Mouse (Mus musculus) midbrain, postnatal 0 days (tissue): ENCODE measurements around the gene Htra1. TPM values are rescaled to one million over a fixed set of nuclear protein-coding genes. Genes with fewer than 3 reads are reported as not detected.
A peak's percentile ranks its signal among the peaks of the same experiment; 100 is the strongest.

Experiments
- ATAC-seq: fragments of 200-750 bp; cut with Nextera tagmentation; 2 replicates; pipeline ENCODE4 v1.8.0; 2017; ENCODE audit warnings: moderate number of reproducible peaks, mild to moderate bottlenecking, moderate TSS enrichment, moderate library complexity; ENCODE audit not compliant: low FRiP score
- DNase-seq: peaks from one replicate; pipeline ENCODE4 v3.0.0-alpha.2; 2015; ENCODE audit warnings: low spot score
- H3K27ac ChIP-seq: fragments of 300-500 bp; sonication (generic); 2 replicates; pipeline ENCODE4 v1.5.1; 2014; ENCODE audit warnings: low read depth, mild to moderate bottlenecking, low read length, mixed read lengths
- H3K27me3 ChIP-seq: fragments of 300-500 bp; sonication (generic); 2 replicates; pipeline ENCODE4 v1.6.1; 2014; ENCODE audit warnings: low read length, control low read depth, mixed read lengths; ENCODE audit not compliant: insufficient read depth
- H3K36me3 ChIP-seq: fragments of 300-500 bp; sonication (generic); 2 replicates; pipeline ENCODE4 v1.6.1; 2014; ENCODE audit warnings: low read length, control low read depth, mixed read lengths; ENCODE audit not compliant: insufficient read depth
- H3K4me1 ChIP-seq: fragments of 300-500 bp; sonication (generic); 2 replicates; pipeline ENCODE4 v1.6.1; 2014; ENCODE audit warnings: mild to moderate bottlenecking, control low read depth, antibody characterized with exemption, low read length, mixed read lengths; ENCODE audit not compliant: insufficient read depth
- H3K4me2 ChIP-seq: fragments of 300-500 bp; sonication (generic); 2 replicates; pipeline ENCODE4 v1.6.1; 2014; ENCODE audit warnings: low read depth, mild to moderate bottlenecking, low read length, mixed read lengths; ENCODE audit not compliant: poor library complexity, severe bottlenecking
- H3K4me3 ChIP-seq: fragments of 300-500 bp; sonication (generic); 2 replicates; pipeline ENCODE4 v1.5.1; 2014; ENCODE audit warnings: low read depth, mild to moderate bottlenecking, low read length, moderate library complexity
- H3K9ac ChIP-seq: fragments of 300-500 bp; sonication (generic); replicated peaks from 2 replicates; pipeline ENCODE4 v1.6.1; 2014; ENCODE audit warnings: mild to moderate bottlenecking, low read length, moderate library complexity, mixed read lengths; ENCODE audit not compliant: poor library complexity, severe bottlenecking
- H3K9me3 ChIP-seq: fragments of 300-500 bp; sonication (generic); 2 replicates; pipeline ENCODE4 v1.6.1; 2016; ENCODE audit warnings: low read length, control low read depth
- CTCF ChIP-seq: IDR thresholded peaks from 2 replicates; pipeline ENCODE4 v1.5.1; 2016; ENCODE audit warnings: antibody characterized with exemption, mild to moderate bottlenecking
- WGBS: fragments of 180-500 bp; shearing (Covaris S2); extraction: QIAGEN DNeasy Blood & Tissue Kit; methylation state at CpG from one replicate; pipeline ENCODE4 v1.1.7; 2014; 5-methylcytosine and 5-hydroxymethylcytosine counted together
- polyA plus RNA-seq: library from polyadenylated mRNA; unstranded; fragments of >200 nt; fragmentation: Nextera tagmentation; extraction: Ambion mirVana; gene quantifications from 2 replicates; pipeline ENCODE4 v1.2.1, GENCODE M21; 2015
- total RNA-seq: library from RNA; depleted of rRNA; stranded (reverse); fragments of >200 nt; gene quantifications from 2 replicates; pipeline ENCODE4 v1.2.3, GENCODE M21; 2014

Htra1 gene
- total and polyA plus RNA-seq, 2 experiments from 2014 or later = 31.8 to 32.9 TPM

GRCm38 (mm10) chr7:130903505-130904074 is 32.3 kb upstream of the Htra1 start:
- no peaks in the 10 kb centered on the region for H3K9me3 ChIP-seq
- H3K27me3 ChIP-seq = no peaks in the 10 kb centered on the region
- no peak for DNase-seq
- no peaks in the 10 kb centered on the region for H3K4me1 ChIP-seq
- WGBS = 92% methylated on average over 16 of the region's 16 CpGs
- peaks cover 22% of the 10 kb centered on the region; the same call in 1 of the 2 replicates for H3K36me3 ChIP-seq
- TF ChIP-seq CTCF = no peak
- H3K27ac ChIP-seq = no peak overlapping the region
- no peak overlapping the region for H3K4me2 ChIP-seq
- no peak overlapping the region for H3K9ac ChIP-seq
- no peak for ATAC-seq
- H3K4me3 ChIP-seq = no peak overlapping the region

GRCm38 (mm10) chr7:130904571-130905365 is 31.1 kb upstream of the Htra1 start:
- H3K27ac ChIP-seq = no peak overlapping the region
- TF ChIP-seq CTCF = no peak

GRCm38 (mm10) chr7:130910841-130911240 is 25.1 kb upstream of the Htra1 start:
- ATAC-seq = no peak
- H3K27ac ChIP-seq = no peak overlapping the region
- H3K4me1 ChIP-seq = no peaks in the 10 kb centered on the region
- H3K27me3 ChIP-seq = no peaks in the 10 kb centered on the region
- no peak for DNase-seq
- H3K9me3 ChIP-seq = no peaks in the 10 kb centered on the region
- H3K4me2 ChIP-seq = no peak overlapping the region
- WGBS = 94% methylated on average over 14 of the region's 14 CpGs
- TF ChIP-seq CTCF = no peak
- H3K36me3 ChIP-seq = peaks cover 8% of the 10 kb centered on the region
- H3K4me3 ChIP-seq = no peak overlapping the region
- no peak overlapping the region for H3K9ac ChIP-seq

More at GRCm38 (mm10) chr7:130904571-130905365, 31.1 kb upstream of the Htra1 start:
- no peaks in the 10 kb centered on the region for H3K4me1 ChIP-seq
- no peak overlapping the region for H3K4me3 ChIP-seq
- no peak for ATAC-seq
- DNase-seq = no peak
- H3K4me2 ChIP-seq = no peak overlapping the region
- 93% methylated on average over 13 of the region's 13 CpGs for WGBS
- peaks cover 22% of the 10 kb centered on the region; the same call in 1 of the 2 replicates for H3K36me3 ChIP-seq
- no peaks in the 10 kb centered on the region for H3K27me3 ChIP-seq
- no peaks in the 10 kb centered on the region for H3K9me3 ChIP-seq
- H3K9ac ChIP-seq = no peak overlapping the region

- H3K4me1 ChIP-seq = no peaks in the 10 kb centered on the region
- peak; percentile 89 for TF ChIP-seq CTCF
- no peaks in the 10 kb centered on the region for H3K27me3 ChIP-seq
- H3K9ac ChIP-seq = no peak overlapping the region
- no peaks in the 10 kb centered on the region for H3K9me3 ChIP-seq
- 43% methylated on average over 5 of the region's 5 CpGs for WGBS
- no peak overlapping the region for H3K4me3 ChIP-seq
- ATAC-seq = no peak
- H3K4me2 ChIP-seq = no peak overlapping the region
- DNase-seq = peak; percentile 89
- peaks cover 8% of the 10 kb centered on the region for H3K36me3 ChIP-seq
- H3K27ac ChIP-seq = no peak overlapping the region
These were observed 21.1 kb upstream of the Htra1 start for GRCm38 (mm10) chr7:130914693-130915363.

GRCm38 (mm10) chr7:130918260-130918659 is 17.7 kb upstream of the Htra1 start:
- WGBS = 49% methylated on average over 2 of the region's 2 CpGs
- DNase-seq = no peak

More at GRCm38 (mm10) chr7:130918260-130918659, 17.7 kb upstream of the Htra1 start:
- H3K9me3 ChIP-seq = no peaks in the 10 kb centered on the region
- no peak overlapping the region for H3K4me3 ChIP-seq
- no peaks in the 10 kb centered on the region for H3K36me3 ChIP-seq
- no peak for ATAC-seq
- no peaks in the 10 kb centered on the region for H3K27me3 ChIP-seq
- no peaks in the 10 kb centered on the region for H3K4me1 ChIP-seq
- H3K27ac ChIP-seq = no peak overlapping the region
- no peak overlapping the region for H3K9ac ChIP-seq
- no peak for TF ChIP-seq CTCF
- no peak overlapping the region for H3K4me2 ChIP-seq
